ENCODE assay signal across 8 mouse cellular contexts in the genomic region with DNA sequence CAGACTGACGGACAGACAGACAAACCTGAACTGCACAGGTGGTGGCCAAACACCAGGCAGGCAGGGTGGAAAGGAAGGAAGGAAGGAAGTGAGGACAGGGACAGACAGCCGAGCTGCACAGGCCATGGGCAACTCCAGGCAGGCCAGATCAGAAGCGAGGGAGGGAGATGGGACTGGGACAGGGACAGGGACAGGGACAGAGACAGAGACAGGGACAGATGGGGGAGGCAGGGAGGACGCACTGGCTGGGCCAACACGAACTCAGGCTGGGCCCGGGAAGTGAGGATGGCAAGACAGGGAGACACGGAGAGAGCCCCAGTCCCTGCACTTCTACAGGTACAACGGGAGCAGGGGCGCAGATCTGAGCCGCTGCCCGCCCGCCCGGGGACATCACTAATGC.
DNase-seq lines count a peak whose midpoint lies in the region; ATAC-seq and TF ChIP-seq lines count a peak whose summit lies in the region.

No protein-coding gene starts in this region.

- H3K36me3 ChIP-seq in forebrain, embryonic 15.5 days = no peaks in the 10 kb centered on the region
- no peaks in the 10 kb centered on the region for H3K36me3 ChIP-seq in intestine, postnatal 0 days (ENCODE audit: control insufficient read depth, insufficient read depth)
- no peaks in the 10 kb centered on the region for H3K36me3 ChIP-seq in midbrain, embryonic 11.5 days (ENCODE audit: control insufficient read depth, insufficient read depth, low read length)
- no peaks in the 10 kb centered on the region for H3K36me3 ChIP-seq in thymus, adult 2 months (ENCODE audit: control insufficient read depth, insufficient read depth, low read length)

- 0 out of 2 replicates have a peak overlapping the region, but pooled peaks have one; percentile 9 for H3K9ac ChIP-seq in forebrain, embryonic 15.5 days (replicated peaks)
- 0 out of 2 replicates have a peak overlapping the region, but pooled peaks have one; percentile 31 for H3K9ac ChIP-seq in intestine, postnatal 0 days (ENCODE audit: low read depth, low read length)
- H3K9ac ChIP-seq in midbrain, embryonic 11.5 days (ENCODE audit: low read length) = no peak overlapping the region

- H3K4me2 ChIP-seq in forebrain, embryonic 15.5 days (replicated peaks) = peak overlapping the region; percentile 31
- H3K4me2 ChIP-seq in intestine, postnatal 0 days (replicated peaks; ENCODE audit: low read depth) = peak overlapping the region; percentile 55
- H3K4me2 ChIP-seq in midbrain, embryonic 11.5 days = no peak overlapping the region; the same call in 1 of the 2 replicates

- H3K27ac ChIP-seq in forebrain, embryonic 15.5 days (replicated peaks) = no peak overlapping the region
- H3K27ac ChIP-seq in intestine, postnatal 0 days (ENCODE audit: low read depth, low read length) = no peak overlapping the region
- H3K27ac ChIP-seq in midbrain, embryonic 11.5 days (ENCODE audit: low read depth, low read length) = no peak overlapping the region
- H3K27ac ChIP-seq in thymus, adult 2 months (ENCODE audit: control insufficient read depth, insufficient read depth, low read length) = no peak overlapping the region

- H3K4me1 ChIP-seq in forebrain, embryonic 15.5 days = no peaks in the 10 kb centered on the region
- no peaks in the 10 kb centered on the region for H3K4me1 ChIP-seq in intestine, postnatal 0 days (replicated peaks; ENCODE audit: control insufficient read depth, insufficient read depth, low read length)
- H3K4me1 ChIP-seq in midbrain, embryonic 11.5 days (ENCODE audit: control insufficient read depth, insufficient read depth, low read length) = no peaks in the 10 kb centered on the region
- H3K4me1 ChIP-seq in thymus, adult 2 months (replicated peaks; ENCODE audit: control insufficient read depth, insufficient read depth, low read length) = peaks cover 2% of the 10 kb centered on the region; the same call in 1 of the 2 replicates

- H3K4me3 ChIP-seq in forebrain, embryonic 15.5 days = peak overlapping the region; percentile 25
- H3K4me3 ChIP-seq in intestine, postnatal 0 days (ENCODE audit: low read depth, low read length) = peak overlapping the region; percentile 12; the same call in 1 of the 2 replicates
- H3K4me3 ChIP-seq in midbrain, embryonic 11.5 days (ENCODE audit: low read depth, low read length) = no peak overlapping the region
- peak overlapping the region; percentile 3; the same call in 1 of the 2 replicates for H3K4me3 ChIP-seq in thymus, adult 2 months (ENCODE audit: control insufficient read depth, insufficient read depth, low read length)

- TF ChIP-seq POLR2A in thymus, adult 2 months (IDR thresholded peaks at IDR 0.05; ENCODE audit: control insufficient read depth, extremely low read depth, insufficient read depth, low read length, poor library complexity) = no peak

- DNase-seq in kidney, adult 18-20 months = peak; percentile 6
- DNase-seq in kidney, adult 9 months = no peak
- DNase-seq in adrenal gland, postnatal 10 days = peak; percentile 12
- no peak for DNase-seq in midbrain, embryonic 11.5 days (ENCODE audit: low spot score, missing footprints)
- no peak for DNase-seq in thymus, adult 2 months

- 91% methylated on average over 13 of the region's 13 CpGs for whole genome bisulfite sequencing in forebrain, embryonic 15.5 days
- 68% methylated on average over 12 of the region's 13 CpGs for WGBS in intestine, postnatal 0 days
- 78% methylated on average over 13 of the region's 13 CpGs for whole genome bisulfite sequencing in midbrain, embryonic 11.5 days
- 85% methylated on average over 11 of the region's 13 CpGs for WGBS in thymus, adult 2 months

- no peak for ATAC-seq in forebrain, embryonic 15.5 days (replicated peaks)
- ATAC-seq in intestine, postnatal 0 days = no peak
- 0 out of 2 replicates have a peak, but pooled peaks have one; percentile 0 for ATAC-seq in midbrain, embryonic 11.5 days (ENCODE audit: low FRiP score)
- ATAC-seq in erythroblast, adult 5-6 weeks (replicated peaks; ENCODE audit: low FRiP score, poor library complexity, severe bottlenecking) = no peak

- no peaks in the 10 kb centered on the region for H3K9me3 ChIP-seq in forebrain, embryonic 15.5 days
- H3K9me3 ChIP-seq in intestine, postnatal 0 days (ENCODE audit: control insufficient read depth) = no peaks in the 10 kb centered on the region
- no peaks in the 10 kb centered on the region for H3K9me3 ChIP-seq in midbrain, embryonic 11.5 days (ENCODE audit: control insufficient read depth, low read length)

- TF ChIP-seq CTCF in intestine, postnatal 0 days (IDR thresholded peaks at IDR 0.05; ENCODE audit: low read depth) = no peak
- TF ChIP-seq CTCF in thymus, adult 2 months (IDR thresholded peaks at IDR 0.05; ENCODE audit: borderline replicate concordance, control insufficient read depth, extremely low read depth, insufficient read depth, low read length, poor library complexity) = no peak

- no peaks in the 10 kb centered on the region for H3K27me3 ChIP-seq in forebrain, embryonic 15.5 days
- H3K27me3 ChIP-seq in intestine, postnatal 0 days (replicated peaks; ENCODE audit: control insufficient read depth, insufficient read depth, low read length) = no peaks in the 10 kb centered on the region
- no peaks in the 10 kb centered on the region for H3K27me3 ChIP-seq in midbrain, embryonic 11.5 days (ENCODE audit: control insufficient read depth, insufficient read depth, low read length)
- no peaks in the 10 kb centered on the region for H3K27me3 ChIP-seq in thymus, adult 2 months (ENCODE audit: control insufficient read depth, insufficient read depth, low read length)

Comparison
In these comparisons a context has a peak if more than half of its experiments do, and no peak if none do; other contexts are left out.
1. DNase-seq: peak in kidney, adult 18-20 months (single experiment) and adrenal gland, postnatal 10 days (single experiment); none in kidney, adult 9 months (single experiment), midbrain, embryonic 11.5 days (single experiment) and thymus, adult 2 months (single experiment).